Mouse (Mus musculus) MEL (cell line): Measurements from ENCODE around the gene Efna2. TPM values are rescaled to one million over a fixed set of nuclear protein-coding genes. Genes with fewer than 3 reads are reported as not detected.

ENCODE experiments used
- DNase-seq: peaks from one replicate; pipeline ENCODE4 v3.0.0; 2011; ENCODE audit warnings: low read depth, low spot score
- H3K27ac ChIP-seq: 2 replicates; pipeline ENCODE4 v1.5.1; 2012; ENCODE audit warnings: low read depth, mild to moderate bottlenecking, control low read depth, low read length, moderate library complexity; ENCODE audit not compliant: control insufficient read depth
- H3K27me3 ChIP-seq, 2 experiments: fragments of 150-350 bp in 1 of 2; sonication (generic) in 1 of 2; 2 replicates each; pipeline ENCODE4 v1.6.1; 2012; ENCODE audit warnings: low read length in 2 of 2, mild to moderate bottlenecking in 2 of 2, improper control_type of control experiment in 1 of 2, moderate library complexity in 1 of 2; ENCODE audit not compliant: insufficient read depth in 2 of 2, control insufficient read depth in 1 of 2
- H3K36me3 ChIP-seq, 2 experiments: 2 replicates each; pipeline ENCODE4 v1.6.1; 2012 to 2014; ENCODE audit warnings: low read length in 2 of 2, improper control_type of control experiment in 1 of 2, inconsistent platforms in 1 of 2, mild to moderate bottlenecking in 1 of 2; ENCODE audit not compliant: insufficient read depth in 2 of 2, control insufficient read depth in 1 of 2
- H3K4me1 ChIP-seq, 2 experiments: fragments of 150-350 bp in 1 of 2; sonication (generic) in 1 of 2; 2 replicates each; pipeline ENCODE4 v1.6.1; 2012; ENCODE audit warnings: low read length in 2 of 2, improper control_type of control experiment in 1 of 2, mild to moderate bottlenecking in 1 of 2; ENCODE audit not compliant: insufficient read depth in 2 of 2, control insufficient read depth in 1 of 2
- H3K4me3 ChIP-seq, 2 experiments: fragments of 150-350 bp in 1 of 2; sonication (generic) in 1 of 2; 2 replicates each; pipeline ENCODE4 v1.5.1; 2012; ENCODE audit warnings: low read depth in 2 of 2, low read length in 2 of 2, mild to moderate bottlenecking in 2 of 2, moderate library complexity in 2 of 2, control low read depth in 1 of 2, improper control_type of control experiment in 1 of 2; ENCODE audit not compliant: control insufficient read depth in 1 of 2, insufficient read depth in 1 of 2
- H3K79me2 ChIP-seq: 2 replicates; pipeline ENCODE4 v1.6.1; 2012; ENCODE audit warnings: mild to moderate bottlenecking, low read length, moderate library complexity; ENCODE audit not compliant: control insufficient read depth, poor library complexity, insufficient read depth
- H3K9ac ChIP-seq: 2 replicates; pipeline ENCODE4 v1.6.1; 2012; ENCODE audit warnings: low read depth, mild to moderate bottlenecking, control low read depth, low read length, moderate library complexity; ENCODE audit not compliant: control insufficient read depth, poor library complexity, severe bottlenecking
- H3K9me3 ChIP-seq: fragments of 150-350 bp; sonication (generic); replicated peaks from 2 replicates; pipeline ENCODE4 v1.6.1; 2012; ENCODE audit warnings: mild to moderate bottlenecking, low read length, improper control_type of control experiment, moderate library complexity; ENCODE audit not compliant: insufficient read depth
- BHLHE40 ChIP-seq: IDR thresholded peaks from 2 replicates; pipeline ENCODE4 v1.6.1; 2012; ENCODE audit warnings: low read depth, mild to moderate bottlenecking, inconsistent platforms, low read length, improper control_type of control experiment, borderline replicate concordance
- CTCF ChIP-seq, 3 experiments: IDR thresholded peaks in 2 of 3; conservative IDR thresholded peaks in 1 of 3; 2 replicates each; pipeline ENCODE4 v1.5.1; 2011 to 2012; ENCODE audit warnings: low read length in 3 of 3, low read depth in 2 of 3, mild to moderate bottlenecking in 2 of 3, improper control_type of control experiment in 1 of 3, inconsistent platforms in 1 of 3, mixed read lengths in 1 of 3, moderate library complexity in 1 of 3; ENCODE audit not compliant: control insufficient read depth in 1 of 3, insufficient read depth in 1 of 3, poor library complexity in 1 of 3, severe bottlenecking in 1 of 3
- ELF1 ChIP-seq: IDR thresholded peaks from 2 replicates; pipeline ENCODE4 v1.6.1; 2014; ENCODE audit warnings: low read depth, mild to moderate bottlenecking, inconsistent platforms, low read length, improper control_type of control experiment, moderate library complexity
- EP300 ChIP-seq, 2 experiments: IDR thresholded peaks; 2 replicates each; pipeline ENCODE4 v1.6.1; 2011; ENCODE audit warnings: improper control_type of control experiment in 2 of 2, low read length in 2 of 2, low read depth in 1 of 2, mild to moderate bottlenecking in 1 of 2
- GABPA ChIP-seq: IDR thresholded peaks from 2 replicates; pipeline ENCODE4 v1.6.1; 2012; ENCODE audit warnings: low read depth, mild to moderate bottlenecking, inconsistent platforms, low read length, improper control_type of control experiment, moderate library complexity
- GATA1 ChIP-seq: IDR thresholded peaks from 2 replicates; pipeline ENCODE4 v1.6.1; 2011; ENCODE audit warnings: low read depth, low read length, improper control_type of control experiment
- MAFK ChIP-seq: IDR thresholded peaks from 2 replicates; pipeline ENCODE4 v1.6.1; 2011; ENCODE audit warnings: low read depth, mild to moderate bottlenecking, low read length, improper control_type of control experiment, borderline replicate concordance
- MAZ ChIP-seq: IDR thresholded peaks from 2 replicates; pipeline ENCODE4 v1.6.1; 2012; ENCODE audit warnings: low read depth, mild to moderate bottlenecking, inconsistent platforms, low read length, improper control_type of control experiment
- MYB ChIP-seq: IDR thresholded peaks from 2 replicates; pipeline ENCODE4 v1.6.1; 2011; ENCODE audit warnings: mild to moderate bottlenecking, low read depth, low read length, improper control_type of control experiment
- MYC ChIP-seq: IDR thresholded peaks from 2 replicates; pipeline ENCODE4 v1.6.1; 2011; ENCODE audit warnings: low read depth, mild to moderate bottlenecking, low read length, improper control_type of control experiment, moderate library complexity
- NELFE ChIP-seq: IDR thresholded peaks from 2 replicates; pipeline ENCODE4 v1.6.1; 2011; ENCODE audit warnings: low read depth, low read length, improper control_type of control experiment
- NRF1 ChIP-seq: IDR thresholded peaks from 2 replicates; pipeline ENCODE4 v1.6.1; 2014; ENCODE audit warnings: low read depth, mild to moderate bottlenecking, inconsistent platforms, low read length, improper control_type of control experiment, moderate library complexity; ENCODE audit not compliant: poor library complexity, insufficient read depth, severe bottlenecking
- POLR2A ChIP-seq, 2 experiments: IDR thresholded peaks; 2 replicates each; pipeline ENCODE4 v1.6.1; 2011 to 2012; ENCODE audit warnings: low read length in 2 of 2, mild to moderate bottlenecking in 2 of 2, control low read depth in 1 of 2, improper control_type of control experiment in 1 of 2, low read depth in 1 of 2, moderate library complexity in 1 of 2; ENCODE audit not compliant: control insufficient read depth in 1 of 2, insufficient read depth in 1 of 2, poor library complexity in 1 of 2
- POLR2AphosphoS5 ChIP-seq: IDR thresholded peaks from 2 replicates; pipeline ENCODE4 v1.6.1; 2012; ENCODE audit warnings: low read depth, borderline replicate concordance, mild to moderate bottlenecking, inconsistent platforms, low read length, moderate library complexity, mixed read lengths
- RAD21 ChIP-seq: IDR thresholded peaks from 2 replicates; pipeline ENCODE4 v1.6.1; 2011; ENCODE audit warnings: mild to moderate bottlenecking, low read depth, low read length, improper control_type of control experiment
- RCOR1 ChIP-seq: IDR thresholded peaks from 2 replicates; pipeline ENCODE4 v1.6.1; 2012; ENCODE audit warnings: low read depth, mild to moderate bottlenecking, inconsistent platforms, low read length, improper control_type of control experiment
- SIN3A ChIP-seq: IDR thresholded peaks from 2 replicates; pipeline ENCODE4 v1.6.1; 2012; ENCODE audit warnings: low read length, improper control_type of control experiment, inconsistent platforms
- TBP ChIP-seq: IDR thresholded peaks from 2 replicates; pipeline ENCODE4 v1.8.0; 2011; ENCODE audit warnings: low read depth, low read length, improper control_type of control experiment
- TCF12 ChIP-seq: IDR thresholded peaks from 2 replicates; pipeline ENCODE4 v1.6.1; 2014; ENCODE audit warnings: low read depth, mild to moderate bottlenecking, inconsistent platforms, low read length, improper control_type of control experiment, moderate library complexity
- UBTF ChIP-seq: IDR thresholded peaks from 2 replicates; pipeline ENCODE4 v1.6.1; 2012; ENCODE audit warnings: low read depth, mild to moderate bottlenecking, inconsistent platforms, low read length, improper control_type of control experiment, moderate library complexity, borderline replicate concordance; ENCODE audit not compliant: insufficient read depth
- USF2 ChIP-seq, 2 experiments: IDR thresholded peaks; 2 replicates each; pipeline ENCODE4 v1.6.1; 2011 to 2012; ENCODE audit warnings: improper control_type of control experiment in 2 of 2, low read length in 2 of 2, borderline replicate concordance in 1 of 2, inconsistent platforms in 1 of 2, low read depth in 1 of 2, mild to moderate bottlenecking in 1 of 2; ENCODE audit not compliant: insufficient read depth in 1 of 2
- ZC3H11A ChIP-seq: IDR thresholded peaks from 2 replicates; pipeline ENCODE4 v1.6.1; 2012; ENCODE audit warnings: low read depth, mild to moderate bottlenecking, inconsistent platforms, low read length, improper control_type of control experiment
- ZMIZ1 ChIP-seq: IDR thresholded peaks from 2 replicates; pipeline ENCODE4 v1.6.1; 2012; ENCODE audit warnings: low read depth, mild to moderate bottlenecking, inconsistent platforms, low read length, improper control_type of control experiment, moderate library complexity
- ZNF384 ChIP-seq: IDR thresholded peaks from 2 replicates; pipeline ENCODE4 v1.6.1; 2012; ENCODE audit warnings: low read depth, mild to moderate bottlenecking, inconsistent platforms, low read length, improper control_type of control experiment
- polyA plus RNA-seq, 2 experiments: library from polyadenylated mRNA; stranded (reverse) in 1 of 2; unstranded in 1 of 2; fragments of >175 nt in 1 of 2; fragments of >200 nt in 1 of 2; gene quantifications; 2 replicates each; pipeline versions ENCODE4 v1.2.1 to v1.2.4; 2012; ENCODE audit warnings: low replicate concordance in 2 of 2, low read depth in 1 of 2; ENCODE audit not compliant: insufficient read length in 2 of 2, insufficient read depth in 1 of 2, missing spikeins in 1 of 2
- total RNA-seq: library from RNA; depleted of rRNA; stranded (reverse); fragments of 300-350 nt; gene quantifications from 2 replicates; pipeline ENCODE4 v1.2.3, GENCODE M21; 2012

Efna2 gene
- total and polyA plus RNA-seq, 3 experiments = 0.12 to 2.8 TPM; not detected in 1

GRCm38 (mm10) chr10:80180288-80180687, 1.0 kb downstream of the Efna2 start:
- no peak overlapping the region for H3K9ac ChIP-seq
- no peak overlapping the region for H3K27ac ChIP-seq
- H3K36me3 ChIP-seq = no peaks in the 10 kb centered on the region
- no peak overlapping the region for H3K4me3 ChIP-seq
- no peak for DNase-seq
- H3K79me2 ChIP-seq = no peaks in the 10 kb centered on the region
- no peak for TF ChIP-seq ZNF384
- no peak for TF ChIP-seq RCOR1
- TF ChIP-seq POLR2AphosphoS5 = no peak
- no peak for TF ChIP-seq SIN3A
- TF ChIP-seq BHLHE40 = no peak
- TF ChIP-seq MYB = no peak
- TF ChIP-seq CTCF (IDR thresholded peaks at IDR 0.05 in 2 of 3, conservative IDR thresholded peaks at IDR 0.05 in 1 of 3; ENCODE audit: control insufficient read depth in 1 of 3, insufficient read depth in 1 of 3, low read depth in 2 of 3, low read length in 3 of 3, poor library complexity in 1 of 3, severe bottlenecking in 1 of 3) = no peak
- no peak for TF ChIP-seq GABPA
- TF ChIP-seq UBTF = no peak
- TF ChIP-seq MAZ = no peak
- H3K4me1 ChIP-seq = no peaks in the 10 kb centered on the region
- H3K9me3 ChIP-seq = no peaks in the 10 kb centered on the region
- H3K27me3 ChIP-seq = peaks cover 9 to 12% of the 10 kb centered on the region in 2 experiments

- TF ChIP-seq MYC = no peak
- no peak for TF ChIP-seq RCOR1
- no peak for TF ChIP-seq ZC3H11A
- TF ChIP-seq GATA1 = no peak
- no peak for TF ChIP-seq ELF1
- no peak for TF ChIP-seq MYB
- no peak for TF ChIP-seq UBTF
- no peak for TF ChIP-seq ZNF384
- TF ChIP-seq TBP = no peak
- TF ChIP-seq TCF12 = no peak
- TF ChIP-seq POLR2A (IDR thresholded peaks at IDR 0.05; ENCODE audit: control insufficient read depth in 1 of 2, insufficient read depth in 1 of 2, low read depth in 1 of 2, low read length in 2 of 2, poor library complexity in 1 of 2) = no peak
- no peak for TF ChIP-seq NELFE
- no peak for TF ChIP-seq USF2 (IDR thresholded peaks at IDR 0.05; ENCODE audit: borderline replicate concordance in 1 of 2, insufficient read depth in 1 of 2, low read depth in 1 of 2, low read length in 2 of 2)
- TF ChIP-seq EP300 (IDR thresholded peaks at IDR 0.05; ENCODE audit: low read depth in 1 of 2, low read length in 2 of 2) = no peak
- no peak for TF ChIP-seq ZMIZ1
- no peak for TF ChIP-seq NRF1
- no peak for TF ChIP-seq RAD21
- TF ChIP-seq GABPA = no peak
- TF ChIP-seq MAFK = no peak
- no peak for TF ChIP-seq SIN3A
- Histone ChIP-seq H3K27ac (no peak overlapping the region), H3K4me1 (no peaks in the 10 kb centered on the region), H3K9ac (no peak overlapping the region), H3K4me3 (no peak overlapping the region), H3K9me3 (no peaks in the 10 kb centered on the region), H3K27me3 (peaks cover 9 to 12% of the 10 kb centered on the region in 2 experiments), H3K79me2 (no peaks in the 10 kb centered on the region), H3K36me3 (no peaks in the 10 kb centered on the region)
- no peak for DNase-seq
These were observed 1.5 kb downstream of the Efna2 start for GRCm38 (mm10) chr10:80180823-80181222.
